Mouse (Mus musculus): ENCODE results near the gene Olr1.

- TF ChIP-seq CTCF (conservative IDR thresholded peaks at IDR 0.05; ENCODE audit: insufficient read depth, insufficient read length, low read depth, low read length): no peak
- no peak for TF ChIP-seq POLR2A (IDR thresholded peaks at IDR 0.05; ENCODE audit: low read depth, low read length)
These were observed 9.4 kb upstream of the Olr1 start for GRCm38 (mm10) chr6:129516388-129516787.

Data from kidney, adult 2 months (tissue).